Mouse (Mus musculus): ENCODE results near the gene Tbl1x. TPM values are rescaled to one million over a fixed set of nuclear protein-coding genes. Genes with fewer than 3 reads are reported as not detected.

Gene Tbl1x
- polyA plus RNA-seq, 1 experiment from 2014 or later, result 53.0 TPM

DNA sequence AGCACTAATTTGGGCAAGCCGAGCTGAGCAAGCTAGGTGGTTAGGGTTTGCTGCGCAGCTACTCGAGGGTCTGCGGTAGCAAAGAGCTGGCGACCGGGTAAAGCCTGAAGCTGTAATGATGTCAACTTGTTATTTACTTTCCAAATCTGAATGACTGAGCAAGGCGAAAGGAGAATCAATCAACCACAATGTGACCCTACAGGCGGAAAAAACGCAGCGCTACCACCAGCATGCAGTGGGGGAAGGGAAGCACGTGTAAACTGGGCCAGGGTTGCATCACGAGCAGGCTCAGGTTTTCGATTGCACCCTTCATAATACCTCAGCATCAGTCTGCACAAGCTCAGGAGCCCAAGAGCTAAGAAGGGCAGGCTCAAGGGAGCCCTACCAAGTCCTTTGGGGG lies 1.7 kb upstream of the Tbl1x start:
- Histone ChIP-seq H3K27ac (ENCODE audit: low read depth, low read length) (peak overlapping the region; percentile 84), H3K27me3 (replicated peaks; ENCODE audit: control insufficient read depth, insufficient read depth, low read length) (no peaks in the 10 kb centered on the region), H3K9ac (ENCODE audit: low read depth, low read length) (peak overlapping the region; percentile 85; the same call in 1 of the 2 replicates), H3K36me3 (ENCODE audit: control insufficient read depth, insufficient read depth, low read length) (no peaks in the 10 kb centered on the region), H3K9me3 (ENCODE audit: control insufficient read depth, low read length) (no peaks in the 10 kb centered on the region), H3K4me2 (peak overlapping the region; percentile 65), H3K4me3 (ENCODE audit: low read depth, low read length) (peak overlapping the region; percentile 70), H3K4me1 (replicated peaks; ENCODE audit: control insufficient read depth, insufficient read depth, low read length) (peaks cover 3% of the 10 kb centered on the region; the same call in 1 of the 2 replicates)
- DNase-seq (ENCODE audit: low spot score) (peak; percentile 72), ATAC-seq (replicated peaks; ENCODE audit: low FRiP score) (peak; percentile 40)
- 15% methylated on average over 13 of the region's 13 CpGs for WGBS

GRCm38 (mm10) chrX:77509776-77510175 lies 1.0 kb upstream of the Tbl1x start:
- WGBS, result 10% methylated on average over 10 of the region's 10 CpGs
- peak; percentile 21; the same call in 1 of the 2 replicates for ATAC-seq (replicated peaks; ENCODE audit: low FRiP score)

DNA sequence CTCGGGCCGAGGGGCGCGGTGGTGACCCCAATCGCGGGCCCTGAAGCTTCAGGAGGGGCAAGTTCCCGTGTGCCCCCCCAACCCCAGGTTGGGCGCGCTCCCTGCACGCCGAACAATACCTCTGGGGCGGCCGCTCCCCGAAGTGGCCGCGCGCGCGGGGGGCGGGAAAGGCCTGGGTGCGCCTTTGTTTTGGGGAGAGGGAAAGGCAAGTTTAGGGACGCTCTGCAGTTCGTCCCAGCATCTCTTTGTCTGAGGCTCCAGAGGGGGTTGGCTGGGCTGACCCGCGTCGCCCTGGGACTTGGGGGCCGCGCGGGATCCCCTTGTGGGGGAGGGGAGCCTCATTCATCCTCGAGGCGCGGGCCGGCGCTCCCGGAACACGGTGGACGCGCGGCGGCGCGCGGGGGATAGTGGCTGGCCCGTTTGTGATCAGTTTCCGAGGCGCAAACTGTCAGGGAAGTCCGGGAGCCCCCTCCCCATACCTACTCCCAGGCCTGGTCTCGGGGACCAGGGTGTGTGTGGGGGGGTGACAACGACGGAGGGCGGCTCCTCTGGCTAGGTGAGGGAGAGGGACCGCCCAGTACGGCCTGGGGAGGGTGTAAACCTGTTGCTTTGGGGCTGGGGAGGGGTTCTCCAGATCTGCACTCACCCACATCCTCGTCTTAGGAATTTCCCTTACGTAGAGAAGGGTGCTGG lies 634 bp downstream of the Tbl1x start:
- no peaks in the 10 kb centered on the region for H3K9me3 ChIP-seq (ENCODE audit: control insufficient read depth, low read length)

More at GRCm38 (mm10) chrX:77509776-77510175, 1.0 kb upstream of the Tbl1x start:
- H3K4me3 ChIP-seq (ENCODE audit: low read depth, low read length), result peak overlapping the region; percentile 70
- H3K36me3 ChIP-seq (ENCODE audit: control insufficient read depth, insufficient read depth, low read length), result no peaks in the 10 kb centered on the region
- peak overlapping the region; percentile 85 for H3K9ac ChIP-seq (ENCODE audit: low read depth, low read length)
- H3K27me3 ChIP-seq (replicated peaks; ENCODE audit: control insufficient read depth, insufficient read depth, low read length), result no peaks in the 10 kb centered on the region
- H3K4me1 ChIP-seq (replicated peaks; ENCODE audit: control insufficient read depth, insufficient read depth, low read length), result peaks cover 3% of the 10 kb centered on the region; the same call in 1 of the 2 replicates
- no peaks in the 10 kb centered on the region for H3K9me3 ChIP-seq (ENCODE audit: control insufficient read depth, low read length)
- H3K27ac ChIP-seq (ENCODE audit: low read depth, low read length), result peak overlapping the region; percentile 84
- peak; percentile 34 for DNase-seq (ENCODE audit: low spot score)
- peak overlapping the region; percentile 65 for H3K4me2 ChIP-seq

DNA sequence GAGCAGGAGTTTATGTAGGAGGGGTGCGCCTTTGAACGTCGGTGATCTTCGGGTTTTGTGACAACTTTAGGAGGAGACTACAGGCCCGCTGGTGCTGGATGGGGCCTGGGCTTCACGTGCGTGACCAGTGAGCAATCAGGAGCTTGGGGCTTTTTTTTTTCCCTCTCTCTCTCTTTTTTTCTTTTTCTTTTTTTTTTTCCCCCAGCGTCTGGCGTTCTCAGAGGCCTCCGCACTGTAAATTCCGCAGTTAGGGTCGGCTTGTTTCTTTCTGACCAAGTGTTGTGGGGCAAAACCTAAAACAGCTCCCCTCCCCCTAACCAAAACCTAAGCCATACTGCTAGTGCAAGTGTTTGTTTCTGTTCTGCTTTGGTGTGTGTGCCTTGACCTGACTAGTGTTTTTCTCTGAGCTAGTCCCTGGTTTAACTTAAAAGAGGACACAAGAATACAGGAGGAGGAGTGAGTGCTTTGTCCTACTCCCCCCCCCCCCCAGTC lies 1.2 kb downstream of the Tbl1x start:
- no peak for DNase-seq (ENCODE audit: low spot score)
- no peak overlapping the region for H3K27ac ChIP-seq (ENCODE audit: low read depth, low read length)
- peaks cover 3% of the 10 kb centered on the region for H3K4me1 ChIP-seq (replicated peaks; ENCODE audit: control insufficient read depth, insufficient read depth, low read length)
- WGBS, result 18% methylated on average over 12 of the region's 12 CpGs
- no peaks in the 10 kb centered on the region for H3K9me3 ChIP-seq (ENCODE audit: control insufficient read depth, low read length)
- H3K4me3 ChIP-seq (ENCODE audit: low read depth, low read length), result peak overlapping the region; percentile 70
- no peaks in the 10 kb centered on the region for H3K27me3 ChIP-seq (replicated peaks; ENCODE audit: control insufficient read depth, insufficient read depth, low read length)
- H3K36me3 ChIP-seq (ENCODE audit: control insufficient read depth, insufficient read depth, low read length), result no peaks in the 10 kb centered on the region
- H3K4me2 ChIP-seq, result peak overlapping the region; percentile 65
- 0 out of 2 replicates have a peak, but pooled peaks have one; percentile 5 for ATAC-seq (replicated peaks; ENCODE audit: low FRiP score)
- H3K9ac ChIP-seq (ENCODE audit: low read depth, low read length), result peak overlapping the region; percentile 85

More for the DNA sequence above, 634 bp downstream of the Tbl1x start:
- peak; percentile 49 for ATAC-seq (replicated peaks; ENCODE audit: low FRiP score)
- H3K36me3 ChIP-seq (ENCODE audit: control insufficient read depth, insufficient read depth, low read length), result no peaks in the 10 kb centered on the region
- peaks cover 3% of the 10 kb centered on the region; the same call in 1 of the 2 replicates for H3K4me1 ChIP-seq (replicated peaks; ENCODE audit: control insufficient read depth, insufficient read depth, low read length)
- H3K27ac ChIP-seq (ENCODE audit: low read depth, low read length), result peak overlapping the region; percentile 84
- peak; percentile 58 for DNase-seq (ENCODE audit: low spot score)
- WGBS, result 10% methylated on average over 45 of the region's 55 CpGs
- peak overlapping the region; percentile 85 for H3K9ac ChIP-seq (ENCODE audit: low read depth, low read length)
- H3K27me3 ChIP-seq (replicated peaks; ENCODE audit: control insufficient read depth, insufficient read depth, low read length), result no peaks in the 10 kb centered on the region
- H3K4me2 ChIP-seq, result peak overlapping the region; percentile 65
- H3K4me3 ChIP-seq (ENCODE audit: low read depth, low read length), result peak overlapping the region; percentile 70

GRCm38 (mm10) chrX:77517274-77518085 lies 6.7 kb downstream of the Tbl1x start:
- Histone ChIP-seq H3K9ac (ENCODE audit: low read depth, low read length) (no peak overlapping the region), H3K4me1 (replicated peaks; ENCODE audit: control insufficient read depth, insufficient read depth, low read length) (no peaks in the 10 kb centered on the region; the same call in none of the 2 replicates), H3K9me3 (ENCODE audit: control insufficient read depth, low read length) (no peaks in the 10 kb centered on the region), H3K27ac (ENCODE audit: low read depth, low read length) (no peak overlapping the region), H3K27me3 (replicated peaks; ENCODE audit: control insufficient read depth, insufficient read depth, low read length) (no peaks in the 10 kb centered on the region), H3K4me2 (no peak overlapping the region), H3K36me3 (ENCODE audit: control insufficient read depth, insufficient read depth, low read length) (no peaks in the 10 kb centered on the region), H3K4me3 (ENCODE audit: low read depth, low read length) (no peak overlapping the region)
- 39% methylated on average over 8 of the region's 8 CpGs for WGBS
- no peak for DNase-seq (ENCODE audit: low spot score)
- no peak for ATAC-seq (replicated peaks; ENCODE audit: low FRiP score)

- Histone ChIP-seq H3K9ac (ENCODE audit: low read depth, low read length) (no peak overlapping the region), H3K4me1 (replicated peaks; ENCODE audit: control insufficient read depth, insufficient read depth, low read length) (peaks cover 3% of the 10 kb centered on the region), H3K27ac (ENCODE audit: low read depth, low read length) (no peak overlapping the region), H3K4me3 (ENCODE audit: low read depth, low read length) (no peak overlapping the region), H3K9me3 (ENCODE audit: control insufficient read depth, low read length) (no peaks in the 10 kb centered on the region), H3K27me3 (replicated peaks; ENCODE audit: control insufficient read depth, insufficient read depth, low read length) (no peaks in the 10 kb centered on the region), H3K4me2 (no peak overlapping the region), H3K36me3 (ENCODE audit: control insufficient read depth, insufficient read depth, low read length) (no peaks in the 10 kb centered on the region)
- 60% methylated on average over 1 of the region's 1 CpGs for WGBS
- no peak for ATAC-seq (replicated peaks; ENCODE audit: low FRiP score)
- DNase-seq (ENCODE audit: low spot score), result no peak
These were observed 8.1 kb downstream of the Tbl1x start for GRCm38 (mm10) chrX:77518929-77519328.

GRCm38 (mm10) chrX:77522842-77523375 lies 12.1 kb downstream of the Tbl1x start:
- Histone ChIP-seq H3K4me3 (ENCODE audit: low read depth, low read length) (no peak overlapping the region), H3K4me1 (replicated peaks; ENCODE audit: control insufficient read depth, insufficient read depth, low read length) (peaks cover 3% of the 10 kb centered on the region), H3K9ac (ENCODE audit: low read depth, low read length) (no peak overlapping the region), H3K27ac (ENCODE audit: low read depth, low read length) (no peak overlapping the region), H3K9me3 (ENCODE audit: control insufficient read depth, low read length) (no peaks in the 10 kb centered on the region), H3K4me2 (no peak overlapping the region), H3K36me3 (ENCODE audit: control insufficient read depth, insufficient read depth, low read length) (no peaks in the 10 kb centered on the region; the same call in 1 of the 2 replicates), H3K27me3 (replicated peaks; ENCODE audit: control insufficient read depth, insufficient read depth, low read length) (no peaks in the 10 kb centered on the region)
- WGBS, result 45% methylated on average over 3 of the region's 3 CpGs
- no peak for ATAC-seq (replicated peaks; ENCODE audit: low FRiP score)
- DNase-seq (ENCODE audit: low spot score), result no peak

- no peak overlapping the region for H3K9ac ChIP-seq (ENCODE audit: low read depth, low read length)
- ATAC-seq (replicated peaks; ENCODE audit: low FRiP score) (no peak), DNase-seq (ENCODE audit: low spot score) (no peak)
- H3K9me3 ChIP-seq (ENCODE audit: control insufficient read depth, low read length), result no peaks in the 10 kb centered on the region
- no peak overlapping the region for H3K27ac ChIP-seq (ENCODE audit: low read depth, low read length)
- H3K4me2 ChIP-seq, result no peak overlapping the region
- no peaks in the 10 kb centered on the region for H3K27me3 ChIP-seq (replicated peaks; ENCODE audit: control insufficient read depth, insufficient read depth, low read length)
- peaks cover 3% of the 10 kb centered on the region; the same call in 1 of the 2 replicates for H3K4me1 ChIP-seq (replicated peaks; ENCODE audit: control insufficient read depth, insufficient read depth, low read length)
- no peak overlapping the region for H3K4me3 ChIP-seq (ENCODE audit: low read depth, low read length)
- no peaks in the 10 kb centered on the region; the same call in 1 of the 2 replicates for H3K36me3 ChIP-seq (ENCODE audit: control insufficient read depth, insufficient read depth, low read length)
- WGBS, result 75% methylated on average over 1 of the region's 1 CpGs
These were observed 14.4 kb downstream of the Tbl1x start for GRCm38 (mm10) chrX:77525179-77525578.

Data from liver, embryonic 11.5 days (tissue).